Mouse (Mus musculus): ENCODE results near the gene Ott.
"Not testable (repeated sequence)": the region's sequence is repeated elsewhere in the genome, so short reads cannot be mapped to it uniquely, and the experiment has no call there.

The Ott gene

DNA sequence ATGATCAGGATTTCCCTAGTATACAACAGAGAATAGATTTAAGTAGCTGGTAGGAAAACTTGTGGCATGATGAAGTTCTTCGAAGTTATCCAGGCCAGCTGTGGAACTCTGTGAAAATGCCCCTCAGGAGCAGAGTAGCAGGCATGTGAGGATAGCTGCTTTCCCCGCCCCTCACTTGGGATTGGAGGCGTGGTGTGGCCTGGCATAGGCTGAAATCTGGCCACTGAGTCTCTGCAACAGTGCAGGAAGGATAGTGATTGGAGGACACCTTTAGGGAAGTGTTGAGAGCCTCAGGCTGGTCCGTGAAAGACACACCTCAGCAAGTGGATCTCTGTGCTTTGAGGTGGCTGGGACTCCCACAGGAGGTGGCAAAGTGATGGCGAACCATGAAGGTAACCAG, at the start of gene Ott:
Ott (plus strand) TSS at position 301 of the 400 bp plus-strand sequence.
- DNase-seq (ENCODE audit: low read depth, low spot score), result not testable (repeated sequence)
